Mouse (Mus musculus) testis, adult 10 weeks (tissue): ENCODE measurements around the gene Clec5a. TPM values are rescaled to one million over a fixed set of nuclear protein-coding genes. Genes with fewer than 3 reads are reported as not detected.

ENCODE experiments used
- polyA plus RNA-seq: library from polyadenylated mRNA; stranded (reverse); fragments of 350-450 nt; fragmentation: Illumina TruSeq; extraction: RNeasy Lipid Tissue Mini Kit (QIAGEN cat#74804); gene quantifications from one replicate; pipeline ENCODE4 v1.2.3, GENCODE M21; 2014; ENCODE audit warnings: low read depth, low replicate concordance

The Clec5a gene
- polyA plus RNA-seq, result 1.2 TPM

DNA sequence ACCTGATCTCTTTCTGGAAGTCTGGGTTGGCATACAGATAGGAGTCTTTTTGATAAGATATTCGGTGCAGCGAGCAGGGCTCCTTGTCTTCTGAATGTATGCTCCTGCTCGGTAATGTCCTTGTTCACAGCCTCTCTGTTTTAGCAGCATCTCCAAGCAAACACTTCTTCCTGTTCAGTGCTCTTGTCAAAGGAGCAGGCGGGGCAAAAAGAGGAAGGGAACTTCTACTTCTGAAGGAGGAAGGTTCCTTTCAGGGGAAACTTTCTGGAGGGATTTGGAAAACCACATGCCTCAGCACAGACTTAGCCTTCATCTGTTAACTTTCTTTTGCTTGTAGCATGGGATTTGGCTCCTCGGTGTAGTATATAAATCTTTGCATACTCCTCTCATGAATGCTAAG, at the start of gene Clec5a:
Gene Clec5a, minus strand, starts transcription at position 177 of the 400 bp plus-strand sequence.

DNA sequence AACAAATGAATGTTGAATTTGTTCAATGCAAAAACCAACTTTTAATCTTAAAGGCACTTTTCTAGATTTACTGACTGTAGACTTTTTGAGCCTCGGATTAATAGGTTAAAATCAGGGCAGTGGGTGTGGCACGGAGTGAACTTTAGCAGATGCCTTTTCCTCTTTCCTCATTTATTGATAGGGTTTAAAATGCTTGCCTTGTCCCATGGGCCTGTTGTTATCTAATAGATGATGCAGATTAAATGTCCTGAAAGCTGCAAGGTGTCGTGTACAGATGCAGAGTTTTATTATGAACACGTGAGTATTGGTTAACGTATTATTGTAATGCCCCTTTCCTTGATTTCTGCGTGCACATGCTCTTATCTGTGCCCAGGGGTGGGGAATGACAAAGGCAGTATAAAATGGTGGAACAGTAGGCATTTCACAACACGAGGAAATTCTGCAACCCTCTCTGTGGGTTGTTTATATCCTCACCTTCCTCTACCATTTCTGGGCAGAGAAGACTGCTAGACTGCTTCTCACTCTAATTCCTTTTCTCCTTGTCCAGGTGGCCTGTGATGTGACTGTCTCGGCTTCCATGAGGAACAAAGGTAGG, 42.9 kb upstream of the Clec5a start, which contains the start of gene Mgam:
Gene Mgam, plus strand, starts transcription at position 426 of the 595 bp plus-strand sequence.

DNA sequence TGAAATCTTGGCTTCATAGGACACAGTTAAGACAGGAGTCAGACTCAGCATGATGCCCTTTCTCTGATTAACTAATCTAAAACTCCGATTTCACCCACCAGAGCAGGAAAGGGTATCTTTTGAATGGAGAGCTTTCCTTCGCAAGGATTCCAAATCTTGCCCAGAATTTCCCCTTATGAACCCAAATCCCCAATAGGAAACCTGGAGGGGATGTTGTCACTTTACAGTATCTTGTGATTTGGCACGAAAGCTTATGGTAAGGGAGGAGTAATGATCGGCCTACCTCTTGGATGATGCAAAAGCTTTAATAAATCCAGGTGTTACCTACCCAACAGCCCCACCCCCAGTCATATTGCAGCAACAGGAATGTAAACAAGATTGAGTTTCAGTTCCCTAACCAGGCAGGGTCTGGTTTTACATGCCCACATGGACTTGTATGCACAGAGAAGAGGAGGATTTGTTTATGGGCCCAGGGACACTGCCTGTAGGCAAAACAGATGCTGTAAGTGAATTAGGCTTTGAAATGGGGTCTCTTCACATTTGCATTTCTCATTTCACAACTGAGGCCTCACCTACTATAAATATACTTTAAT, 27.7 kb upstream of the Clec5a start, which contains the start of gene Tas2r138:
Gene Tas2r138, minus strand, starts transcription at position 51 of the 593 bp plus-strand sequence.

DNA sequence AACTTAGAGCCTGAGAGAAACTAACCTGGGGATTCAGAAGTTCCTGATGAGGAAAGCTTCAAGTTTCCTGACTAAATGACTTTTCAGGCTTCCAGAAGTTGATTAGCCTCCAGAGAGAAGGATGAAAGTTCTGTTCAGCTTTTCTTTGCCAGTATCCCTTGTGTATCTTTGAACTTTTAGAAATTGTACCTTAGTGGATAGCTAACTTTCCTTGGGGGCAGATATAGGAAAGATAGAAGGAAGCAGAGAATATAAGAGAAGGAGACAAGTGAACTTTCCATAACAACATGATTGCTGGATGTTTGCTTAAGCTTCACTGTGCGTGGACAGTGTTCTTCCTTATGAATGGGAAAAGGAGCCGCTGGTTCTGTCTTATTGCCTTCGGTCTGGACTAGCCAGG, 16.4 kb downstream of the Clec5a start, which contains the start of gene Olfr460:
Gene Olfr460, plus strand, starts transcription at position 301 of the 400 bp plus-strand sequence.

DNA sequence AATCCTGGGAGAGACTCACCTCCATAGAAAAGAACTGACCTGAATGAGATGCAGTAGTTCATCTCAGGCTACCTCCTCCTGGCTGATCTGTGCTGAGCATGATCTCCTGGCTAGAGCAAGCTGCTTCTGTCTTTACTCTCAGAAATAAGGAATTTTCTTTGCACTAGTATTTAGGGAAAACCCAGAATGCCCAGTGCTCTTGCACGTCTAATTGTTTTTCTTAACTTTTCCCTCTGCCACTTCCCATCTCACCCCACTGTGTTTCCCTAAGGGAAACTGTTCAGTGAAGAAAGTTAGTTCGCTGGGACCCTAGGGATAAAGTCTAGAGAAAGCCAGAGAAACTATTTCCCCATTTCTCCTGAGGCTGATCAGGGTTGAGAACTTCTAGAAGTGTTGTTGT, 30.7 kb downstream of the Clec5a start, which contains the start of gene Olfr461:
Gene Olfr461, minus strand, starts transcription at position 101 of the 400 bp plus-strand sequence.

Other genes with a start within 250 kb of the Clec5a start
- 3.4 TPM for gene E330009J07Rik, start 149.7 kb downstream of the Clec5a start, polyA plus RNA-seq
- 0.07 TPM for gene Wee2, start 146.7 kb downstream of the Clec5a start, polyA plus RNA-seq
- 33.7 TPM for gene Ssbp1, start 114.5 kb downstream of the Clec5a start, polyA plus RNA-seq
- gene Tas2r137, start 94.6 kb downstream of the Clec5a start, polyA plus RNA-seq, result not detected
- gene Tas2r108, start 92.3 kb downstream of the Clec5a start, polyA plus RNA-seq, result not detected
- gene Prss37, start 66.3 kb downstream of the Clec5a start, polyA plus RNA-seq, result 461 TPM
- not detected for gene Olfr461, start 30.8 kb downstream of the Clec5a start, polyA plus RNA-seq
- gene Olfr460, start 16.3 kb downstream of the Clec5a start, polyA plus RNA-seq, result not detected
- not detected for gene Tas2r138, start 27.5 kb upstream of the Clec5a start, polyA plus RNA-seq
- gene Mgam, start 43.0 kb upstream of the Clec5a start, polyA plus RNA-seq, result 3.7 TPM